Mouse (Mus musculus) urinary bladder, postnatal 14 days (tissue): ENCODE measurements at regions not wholly inside any gene's neighbourhood (a gene's known extent, or its start where the extent isn't known, plus 50 kb on each side); places are given as distances from the start of the nearest gene placed in this dataset.
A peak's percentile ranks its signal among the peaks of the same experiment; 100 is the strongest.
"Not testable (repeated sequence)": the region's sequence is repeated elsewhere in the genome, so short reads cannot be mapped to it uniquely, and the experiment has no call there.

Source experiments
- DNase-seq: peaks from one replicate; pipeline ENCODE4 v3.0.0; 2021; ENCODE audit warnings: low spot score

DNA sequence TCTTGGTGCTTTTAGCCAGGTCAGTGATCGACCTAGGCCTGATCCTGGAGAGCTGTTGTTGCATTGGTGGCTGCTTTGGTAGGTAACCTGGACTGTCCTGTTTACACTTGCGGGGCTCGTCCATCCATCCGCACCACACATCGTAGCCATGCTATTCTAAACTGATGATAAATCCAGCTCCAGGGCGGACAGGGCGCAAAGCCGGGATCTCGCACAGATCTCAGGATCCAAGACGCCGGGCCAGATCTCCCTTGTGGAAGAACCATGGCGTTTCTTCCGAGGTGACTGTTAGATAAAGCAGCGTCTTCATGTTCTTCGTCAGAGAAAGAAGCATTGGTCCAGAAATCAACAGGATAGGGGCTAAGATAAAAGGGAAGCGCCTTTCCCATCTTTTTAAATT is 115.6 kb downstream of the Sec16b start:
- not testable (repeated sequence) for DNase-seq

DNA sequence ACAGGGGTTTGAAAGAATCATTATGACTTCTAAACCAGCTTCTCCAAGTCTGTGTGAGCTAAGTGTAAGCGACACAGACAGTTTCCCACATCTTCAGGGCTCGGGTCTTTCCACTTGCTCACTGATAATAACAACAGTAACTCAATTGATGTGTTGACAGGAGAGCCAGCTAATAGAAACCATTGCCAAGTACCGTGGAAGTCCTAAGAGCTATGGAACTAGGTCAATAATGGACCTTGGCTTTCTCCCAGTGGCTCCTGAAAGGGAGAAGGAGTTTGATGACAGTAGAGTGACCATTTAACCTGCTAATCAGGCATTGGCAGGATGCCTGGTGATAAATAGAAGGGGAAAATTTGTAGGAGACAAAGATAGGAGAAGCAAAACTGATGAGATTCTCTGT is 126.1 kb downstream of the Sec16b start:
- DNase-seq = no peak

DNA sequence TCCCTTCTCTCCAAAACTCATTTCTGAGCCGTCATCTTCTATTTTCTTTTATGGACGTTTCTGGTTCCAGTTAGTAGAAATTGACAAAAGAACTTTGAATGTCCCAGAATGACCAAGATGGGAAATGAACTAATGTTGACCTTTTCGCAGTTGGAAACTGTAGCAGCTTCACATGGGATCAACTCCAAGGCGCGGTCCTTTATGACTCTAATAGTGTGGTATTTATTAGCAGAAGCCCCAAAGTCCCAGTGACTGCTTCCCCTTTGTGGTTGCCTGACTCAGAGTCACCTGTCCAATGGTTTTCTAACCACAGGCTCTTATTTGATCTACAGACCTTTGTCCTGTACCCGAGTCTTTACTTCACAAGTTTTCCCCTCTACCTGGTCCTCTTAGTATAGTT is 126.9 kb downstream of the Sec16b start:
- no peak for DNase-seq

DNA sequence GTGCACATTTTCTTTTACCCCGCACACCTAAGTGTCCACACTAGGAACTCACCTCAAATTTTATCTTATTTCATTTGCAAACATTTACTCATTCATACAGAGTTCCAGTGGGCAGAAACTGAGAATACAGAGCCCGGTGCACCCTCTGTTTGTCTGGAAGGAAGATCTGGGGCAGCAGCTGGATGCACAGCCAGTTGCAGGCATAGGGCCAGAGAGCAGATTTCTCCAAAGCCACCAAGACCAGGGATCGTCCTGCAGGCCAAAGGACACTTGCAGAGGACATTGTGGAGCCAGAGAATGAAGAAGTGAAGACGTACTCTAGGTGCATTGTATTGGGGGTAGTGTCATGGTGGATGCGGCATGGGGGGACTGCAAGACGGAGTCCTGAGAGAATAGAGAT is 129.2 kb downstream of the Sec16b start:
- DNase-seq = no peak

DNA sequence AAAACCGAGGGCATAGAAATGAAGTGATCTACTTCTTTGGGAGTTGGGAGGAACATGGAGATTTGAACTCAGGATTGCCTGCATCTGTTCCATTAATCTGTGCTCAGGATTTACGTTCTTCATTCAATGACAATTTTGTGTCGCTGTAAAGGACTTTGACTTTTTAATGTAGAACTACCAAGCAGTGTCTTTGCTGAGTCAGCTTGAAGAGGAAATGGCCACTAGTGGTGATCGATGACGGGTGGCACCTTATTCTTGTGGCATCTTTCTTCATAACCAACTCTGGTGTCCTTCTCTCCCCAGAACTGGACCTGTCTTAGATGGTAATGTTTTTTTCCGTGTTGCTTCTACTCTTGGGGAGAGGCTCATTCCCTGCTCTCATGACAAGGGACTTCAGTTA is 137.0 kb downstream of the Sec16b start:
- DNase-seq = no peak

DNA sequence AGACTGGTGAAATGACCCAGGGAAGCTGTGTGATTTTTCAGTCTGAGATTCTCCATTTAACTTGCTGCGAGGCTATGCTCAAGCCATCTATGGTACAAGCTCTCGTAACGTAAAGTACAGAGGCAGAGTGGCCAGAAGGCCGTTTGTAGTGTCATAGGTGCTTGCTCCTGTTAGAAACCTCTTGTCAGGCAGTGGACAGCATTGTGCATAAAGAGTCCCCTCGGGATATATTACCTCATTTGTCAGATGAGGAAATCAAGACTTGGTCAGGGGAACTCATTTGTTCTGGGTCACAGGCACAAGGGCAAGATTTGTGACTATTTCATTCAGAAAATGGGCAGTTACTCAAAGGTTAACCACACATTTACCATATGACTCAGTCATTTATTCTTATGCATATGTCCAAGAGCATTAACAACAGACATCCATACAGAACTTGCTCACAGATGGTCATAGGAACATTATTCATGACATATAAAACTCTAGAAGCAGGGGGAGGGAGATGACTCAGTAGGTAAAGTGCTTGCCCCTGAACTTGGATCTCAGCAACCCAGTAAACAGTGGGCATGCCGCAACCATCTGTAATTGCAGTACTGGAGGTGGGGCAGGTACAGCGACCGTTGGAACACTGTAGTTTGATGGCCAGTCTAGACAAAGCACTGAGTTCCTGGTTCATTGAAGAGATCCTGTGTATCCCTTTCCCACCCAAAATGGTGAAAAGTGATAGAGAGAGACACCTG is 139.3 kb downstream of the Sec16b start:
- DNase-seq = no peak

DNA sequence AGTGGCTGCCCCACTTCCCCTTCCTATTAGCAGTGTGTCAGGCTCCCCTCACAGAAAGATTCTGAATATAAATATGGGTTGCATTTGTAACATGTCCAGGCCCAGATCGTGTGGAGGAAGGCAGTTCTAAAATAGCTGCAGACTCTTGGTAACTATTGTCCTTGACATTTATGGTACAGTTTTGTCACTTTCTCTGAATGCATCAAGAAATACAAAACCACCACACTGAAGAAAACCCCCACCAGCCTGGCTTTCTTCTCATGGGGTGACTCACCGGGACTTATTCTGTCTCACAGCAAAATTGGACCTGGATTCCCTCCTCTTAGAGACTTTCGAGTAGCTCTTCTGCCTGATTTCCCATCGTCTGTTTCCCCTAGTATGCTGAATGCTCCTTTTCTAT is 148.9 kb downstream of the Sec16b start:
- DNase-seq = no peak

DNA sequence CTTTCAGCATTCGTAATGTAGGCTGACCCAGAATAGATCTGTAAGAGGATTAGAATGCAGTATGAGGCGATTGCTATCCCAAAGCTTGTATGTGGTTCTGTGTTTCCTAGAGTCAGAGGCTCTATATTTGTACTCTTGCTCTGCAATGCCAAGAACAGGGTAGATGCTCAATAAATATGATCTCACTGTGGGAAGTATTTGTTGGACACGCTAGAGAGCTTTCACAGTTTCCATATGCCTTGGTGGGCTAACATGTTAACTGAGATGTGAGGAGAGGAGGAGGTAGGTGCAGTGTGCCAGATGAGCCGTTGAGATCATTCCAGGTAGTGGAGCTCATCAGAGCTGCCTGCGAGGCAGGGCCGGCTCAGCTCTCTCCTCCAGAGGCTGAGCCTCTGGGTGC is 163.1 kb downstream of the Sec16b start:
- DNase-seq = no peak

DNA sequence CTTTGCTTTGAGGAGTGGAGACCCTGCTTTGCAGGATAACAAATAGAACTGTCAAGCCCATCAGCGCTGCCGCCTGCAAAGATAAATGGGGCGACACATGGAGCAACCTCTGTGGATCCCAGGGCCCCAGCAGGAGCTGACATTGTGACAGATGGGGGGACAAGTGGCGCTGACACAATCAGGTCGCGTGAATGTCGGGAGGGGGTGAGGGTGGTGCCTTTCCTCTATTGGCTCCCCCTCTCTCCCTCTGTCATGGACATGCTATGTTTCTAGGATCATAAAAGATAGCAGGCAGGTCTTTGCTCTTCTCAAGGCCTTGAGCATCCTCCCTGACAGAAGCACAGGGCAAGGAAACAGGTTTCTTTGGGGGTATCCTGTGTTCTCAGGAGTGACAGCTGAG is 177.8 kb downstream of the Sec16b start:
- DNase-seq = no peak

DNA sequence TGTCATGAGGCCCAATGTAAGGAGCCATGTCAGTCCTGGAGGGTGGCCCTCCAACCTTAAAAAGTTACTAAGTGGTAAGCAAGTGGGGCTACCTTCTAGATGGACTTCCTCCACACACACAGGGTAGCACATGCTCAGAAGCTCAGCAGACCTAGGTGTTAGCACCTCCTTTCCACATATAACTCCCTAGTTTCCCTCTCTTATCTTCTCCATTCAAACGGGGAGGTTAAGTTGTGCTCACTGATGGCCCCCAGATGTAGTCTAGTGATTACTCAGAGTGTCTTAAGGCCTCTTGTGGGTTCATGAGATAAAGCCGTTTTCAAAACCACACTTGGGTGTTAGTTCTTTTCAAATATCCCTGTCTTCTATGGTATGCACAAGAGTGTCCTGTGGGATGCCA is 188.7 kb downstream of the Sec16b start:
- no peak for DNase-seq

DNA sequence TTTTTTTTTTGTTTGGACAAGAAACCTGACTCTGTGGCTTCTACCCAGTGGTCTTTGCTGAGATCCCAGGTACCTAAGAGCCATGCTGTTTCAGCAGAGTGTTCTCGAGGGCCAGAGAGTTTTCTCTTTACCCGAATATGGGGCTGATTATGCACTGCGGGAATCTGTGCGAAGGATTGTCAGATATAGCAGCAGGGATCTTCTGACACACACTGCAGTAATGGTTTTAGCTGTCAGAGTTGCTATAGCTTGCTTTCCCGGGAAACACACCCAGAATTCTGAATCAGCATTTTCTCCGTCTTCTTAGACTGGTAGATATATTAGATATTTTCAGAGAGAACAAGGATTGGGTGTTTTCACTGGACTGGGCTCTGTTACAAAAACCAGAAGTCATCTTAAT is 197.1 kb downstream of the Sec16b start:
- DNase-seq = no peak

DNA sequence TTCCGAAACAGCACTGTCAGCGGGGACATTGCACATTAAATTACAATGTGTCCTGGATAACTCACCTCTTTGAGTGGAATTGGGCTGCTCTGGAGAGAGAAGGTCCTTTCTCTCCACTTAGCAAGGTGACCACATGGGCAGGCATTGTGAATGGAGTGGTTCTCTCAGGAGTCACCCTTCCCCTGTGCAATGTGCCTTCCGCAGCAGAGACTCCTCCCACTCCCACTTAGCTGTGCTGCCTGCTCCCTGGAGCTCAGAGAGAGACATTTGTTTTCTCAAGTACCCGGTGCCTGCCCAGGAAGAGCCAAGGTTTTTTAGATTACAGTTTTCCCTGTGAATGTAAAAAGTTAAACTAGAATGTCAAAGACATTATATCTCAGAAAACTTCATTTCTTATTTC is 198.8 kb downstream of the Sec16b start:
- no peak for DNase-seq

DNA sequence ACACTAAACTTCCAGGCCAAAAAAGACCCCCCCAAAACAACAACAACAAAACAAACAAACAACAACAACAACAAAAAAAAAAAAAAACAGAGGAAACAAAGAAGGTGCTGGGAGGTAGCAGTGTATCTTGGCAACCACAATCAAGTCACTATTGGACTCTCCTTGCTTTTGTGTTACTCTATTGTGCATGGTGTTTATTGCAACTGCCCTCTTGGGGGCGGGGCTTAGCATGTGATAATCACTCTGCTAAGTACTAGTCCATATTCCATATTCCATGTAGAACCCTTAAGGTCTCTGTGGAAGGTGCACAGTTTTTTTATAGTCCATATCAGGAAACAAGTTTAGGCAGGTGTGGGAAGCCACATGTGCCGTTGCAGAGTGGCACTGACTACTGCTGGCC is 200.7 kb downstream of the Sec16b start:
- DNase-seq = no peak

DNA sequence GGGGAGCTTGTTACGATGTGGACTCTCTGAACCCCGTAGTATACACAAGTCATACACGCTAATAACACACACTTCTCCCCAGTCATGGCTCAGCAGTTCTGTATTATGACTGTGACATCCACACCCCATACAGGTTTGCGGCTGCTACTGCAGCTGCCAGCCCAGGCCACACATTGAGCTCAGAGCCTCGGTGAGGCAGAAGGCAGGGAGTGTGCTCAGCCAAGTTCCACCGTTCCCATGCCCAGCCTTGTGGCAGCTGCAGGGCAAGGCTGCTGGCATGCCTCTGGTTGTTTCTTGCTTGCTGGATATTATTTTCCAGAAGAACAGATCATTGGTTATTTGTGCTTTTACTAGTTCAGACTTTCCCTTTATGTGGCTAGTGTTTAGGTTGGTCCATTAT is 202.6 kb downstream of the Sec16b start:
- no peak for DNase-seq

DNA sequence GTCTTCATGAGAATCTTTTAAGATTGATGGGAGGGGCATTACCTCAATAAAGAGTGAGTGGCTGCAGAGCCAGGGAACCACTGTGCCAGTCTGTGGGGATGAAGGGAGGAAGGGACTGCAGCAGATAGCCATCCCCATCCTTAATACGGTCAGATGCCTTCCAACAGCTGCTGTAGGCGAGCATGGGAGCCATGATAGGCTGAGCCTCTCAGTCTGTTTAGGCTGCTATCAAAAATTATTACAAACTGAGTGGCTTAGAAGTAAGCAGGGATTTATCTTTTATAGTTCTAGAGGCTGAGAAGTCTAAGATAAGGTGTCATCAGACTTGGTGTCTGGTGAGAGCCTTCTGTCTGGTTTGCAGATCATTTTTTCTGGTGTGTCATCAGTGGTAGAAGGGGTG is 204.3 kb downstream of the Sec16b start:
- DNase-seq = no peak

DNA sequence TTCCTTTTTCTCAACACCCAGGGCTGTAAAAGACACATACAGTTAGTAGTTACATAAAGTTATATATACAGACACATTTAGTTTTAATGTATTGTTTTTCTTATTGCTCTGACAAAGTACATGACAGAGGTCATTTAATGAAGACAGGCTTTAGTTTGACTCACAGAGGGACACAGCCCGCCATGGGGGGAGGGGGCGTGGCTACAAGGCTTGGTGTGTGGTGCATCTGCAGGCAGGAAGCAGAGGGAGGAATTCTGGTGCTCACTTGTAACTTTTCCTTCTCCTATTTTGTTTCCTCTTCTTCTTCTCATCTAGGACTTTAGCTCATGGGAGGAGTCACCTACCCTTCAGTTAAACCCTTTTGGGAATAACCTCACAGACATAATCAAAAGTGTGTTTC is 206.0 kb downstream of the Sec16b start:
- DNase-seq = no peak

DNA sequence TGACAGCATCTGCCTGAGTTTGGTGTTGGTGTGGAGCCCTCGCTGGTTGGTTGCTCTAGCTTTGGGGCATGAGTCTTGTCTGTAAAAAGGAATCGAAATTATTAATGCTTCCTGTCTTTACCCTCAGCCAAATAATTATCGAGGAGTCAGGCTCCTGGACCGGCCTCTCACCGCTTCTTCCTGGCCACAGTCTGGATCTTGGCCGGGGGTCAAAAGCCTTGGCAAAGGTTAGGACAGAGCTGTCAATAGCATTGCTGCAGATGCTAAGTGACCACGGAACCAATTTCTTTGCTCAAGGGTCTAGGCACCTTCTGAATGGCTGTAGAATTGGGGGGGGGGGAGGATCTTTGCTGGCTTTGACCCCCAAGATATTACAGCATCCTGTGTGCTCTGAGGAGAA is 207.3 kb downstream of the Sec16b start:
- no peak for DNase-seq

DNA sequence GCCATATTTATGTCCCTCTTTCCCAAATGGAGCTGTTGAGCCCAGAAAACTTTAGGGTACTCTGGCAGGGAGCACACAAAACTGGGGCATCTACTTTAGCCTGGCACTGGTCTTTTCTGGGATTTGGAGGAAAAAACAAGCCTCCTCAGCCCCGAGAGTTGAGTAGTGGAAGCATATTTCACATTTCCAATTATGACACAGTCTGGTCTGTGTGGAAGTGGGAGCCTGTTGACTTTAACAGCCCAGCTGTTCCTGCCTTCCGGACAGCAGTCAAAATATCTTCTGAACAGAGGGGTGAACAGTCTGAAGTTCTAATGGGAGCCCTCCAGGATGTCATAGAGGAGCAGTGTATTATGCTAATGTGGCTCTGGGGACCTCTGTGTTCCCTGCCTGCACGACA is 209.1 kb downstream of the Sec16b start:
- no peak for DNase-seq

DNA sequence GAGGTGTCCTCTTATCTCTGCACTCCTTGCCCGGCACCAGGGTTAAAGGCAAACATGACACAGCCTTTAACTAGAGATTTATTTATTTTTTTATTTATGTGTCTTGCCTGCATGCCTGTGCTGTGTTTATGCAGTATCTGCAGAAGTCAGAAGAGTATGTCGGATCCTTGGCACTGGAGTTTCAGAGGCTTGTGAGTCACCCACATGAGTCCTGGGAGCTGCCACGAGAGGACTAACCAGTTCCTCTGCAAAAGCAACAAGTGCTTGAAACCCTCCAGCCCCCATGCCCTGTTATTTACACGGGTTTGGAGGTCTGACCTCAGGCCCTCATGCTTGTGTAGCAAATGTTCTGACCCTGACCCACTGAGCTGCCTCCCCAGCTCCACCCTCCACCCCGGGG is 210.6 kb downstream of the Sec16b start:
- DNase-seq = peak; percentile 20

DNA sequence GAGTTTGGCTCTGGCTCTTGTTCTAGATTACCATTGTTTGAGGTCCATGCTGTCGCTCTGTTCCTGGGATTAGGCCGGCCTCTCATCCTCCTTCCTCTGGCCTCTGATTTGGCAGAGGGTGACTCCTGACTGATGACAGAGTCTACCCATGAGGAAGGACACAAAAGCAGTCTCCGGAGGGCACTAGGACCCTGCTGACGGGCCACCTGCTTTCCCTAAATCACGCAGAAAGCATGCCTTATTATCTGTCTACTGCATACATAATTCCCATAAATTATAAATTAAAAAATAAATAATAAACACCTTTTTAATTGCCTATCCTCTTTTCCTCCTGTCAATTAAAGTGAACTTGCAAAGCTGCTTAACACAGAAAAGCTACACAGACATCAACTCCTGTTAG is 215.4 kb downstream of the Sec16b start:
- DNase-seq = no peak

DNA sequence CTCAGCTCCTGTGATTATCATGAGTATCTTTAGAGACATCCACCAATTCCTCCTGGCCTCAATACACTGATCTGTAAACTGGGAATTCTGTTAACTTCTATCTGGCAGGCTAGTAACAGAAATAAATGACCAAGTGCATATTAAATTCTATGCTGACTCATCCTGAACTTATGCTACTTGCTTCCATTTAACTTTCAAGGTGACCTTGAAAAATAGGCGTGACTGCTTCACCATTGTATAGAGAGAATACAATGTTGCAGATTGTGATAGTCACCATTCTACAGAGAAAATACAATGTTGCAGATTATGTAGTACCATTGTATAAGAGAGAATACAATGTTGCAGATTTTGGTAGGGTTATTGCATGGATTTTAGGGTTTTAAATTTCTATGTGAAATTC is 224.6 kb downstream of the Sec16b start:
- DNase-seq = no peak

DNA sequence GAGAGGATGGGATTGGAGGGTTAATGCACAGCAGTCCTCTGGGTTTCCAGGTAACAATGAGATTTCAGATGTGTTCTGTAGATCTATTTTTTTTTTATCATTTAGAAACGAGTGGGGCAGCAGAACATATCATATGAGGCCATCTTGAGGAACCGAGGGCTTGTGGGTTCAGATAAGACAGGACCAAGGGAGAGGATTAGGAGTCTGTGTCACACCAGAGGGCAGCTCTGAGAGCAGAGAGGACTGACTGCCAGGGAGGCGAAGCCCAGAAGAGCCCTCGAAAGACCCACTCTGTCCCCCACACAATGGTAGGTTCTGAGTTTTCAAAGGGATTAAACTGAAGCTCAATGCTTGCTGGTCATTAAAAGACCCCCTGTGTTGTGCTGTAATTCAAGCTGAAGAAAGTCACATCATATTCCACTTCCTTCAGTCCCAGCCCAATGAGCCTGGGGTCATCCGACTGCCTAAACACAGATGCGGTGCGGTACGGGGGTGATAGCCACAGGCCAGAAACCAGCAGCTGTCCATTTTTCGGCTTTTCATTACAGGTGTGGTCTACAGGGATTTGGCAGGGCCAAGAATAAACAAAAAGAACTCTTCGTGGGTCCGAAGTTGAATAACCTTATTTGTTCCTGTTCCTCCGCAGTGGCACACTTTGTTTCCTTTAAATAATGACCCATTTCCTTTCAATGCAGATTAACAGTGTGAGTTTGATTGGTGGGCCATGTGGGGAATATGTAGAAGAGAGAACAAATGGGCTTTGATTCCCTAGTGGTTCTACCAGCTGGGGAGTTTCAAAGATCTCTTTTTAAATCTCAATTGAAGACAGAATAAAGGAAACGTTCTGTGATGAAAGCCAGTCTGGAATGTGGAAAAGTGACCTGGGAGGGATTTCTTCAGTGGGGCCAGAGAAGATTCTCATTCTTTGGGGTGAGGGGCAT is 234.5 kb downstream of the Sec16b start:
- no peak for DNase-seq

DNA sequence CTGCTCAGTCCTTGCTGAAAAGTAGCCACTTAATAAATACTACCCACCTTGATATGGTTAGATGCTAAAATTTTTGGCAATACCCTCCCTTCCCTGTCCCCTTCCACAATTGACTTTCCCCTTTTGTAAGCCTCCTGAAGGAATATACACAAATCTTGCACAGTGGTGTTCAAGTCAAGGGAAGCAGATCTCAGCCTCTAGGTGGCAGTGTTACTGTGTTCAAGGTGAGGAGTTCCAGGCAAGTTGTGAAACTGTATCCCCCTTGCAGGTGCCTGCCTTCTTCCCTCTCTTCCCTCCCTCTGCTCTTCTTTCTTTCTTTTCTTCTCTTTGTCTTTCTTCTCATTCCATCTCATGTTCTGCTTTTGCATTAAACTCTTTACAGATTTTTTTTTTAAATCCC is 239.1 kb downstream of the Sec16b start:
- peak; percentile 33 for DNase-seq
